Mouse (Mus musculus) testis, adult 2 months (tissue): ENCODE measurements around the gene Pla2g2f. TPM values are rescaled to one million over a fixed set of nuclear protein-coding genes. Genes with fewer than 3 reads are reported as not detected.
A peak's percentile ranks its signal among the peaks of the same experiment; 100 is the strongest.

Experiments used
- H3K27ac ChIP-seq: fragments of 200-500 bp; 2 replicates; pipeline ENCODE4 v1.5.1; 2012; ENCODE audit warnings: low read depth, low read length; ENCODE audit not compliant: control insufficient read depth, insufficient read depth
- H3K27me3 ChIP-seq: fragments of 200-500 bp; 2 replicates; pipeline ENCODE4 v1.6.1; 2012; ENCODE audit warnings: mild to moderate bottlenecking, low read length, moderate library complexity; ENCODE audit not compliant: control insufficient read depth, insufficient read depth
- H3K36me3 ChIP-seq: fragments of 200-500 bp; 2 replicates; pipeline ENCODE4 v1.6.1; 2012; ENCODE audit warnings: mild to moderate bottlenecking, low read length; ENCODE audit not compliant: control insufficient read depth, insufficient read depth
- H3K4me1 ChIP-seq: fragments of 200-500 bp; 2 replicates; pipeline ENCODE4 v1.6.1; 2012; ENCODE audit warnings: low read length; ENCODE audit not compliant: control insufficient read depth, insufficient read depth
- H3K4me3 ChIP-seq: fragments of 200-500 bp; 2 replicates; pipeline ENCODE4 v1.5.1; 2012; ENCODE audit warnings: low read depth, mild to moderate bottlenecking, low read length, moderate library complexity, mixed read lengths; ENCODE audit not compliant: control insufficient read depth
- CTCF ChIP-seq: fragments of 200-500 bp; IDR thresholded peaks from 2 replicates; pipeline ENCODE4 v1.5.1; 2012; ENCODE audit warnings: low read depth, mild to moderate bottlenecking, inconsistent platforms, low read length, moderate library complexity; ENCODE audit not compliant: control insufficient read depth, insufficient read depth, insufficient replicate concordance
- POLR2A ChIP-seq: fragments of 200-500 bp; IDR thresholded peaks from 2 replicates; pipeline ENCODE4 v1.6.1; 2012; ENCODE audit warnings: low read depth, mild to moderate bottlenecking, inconsistent platforms, low read length, moderate library complexity; ENCODE audit not compliant: control insufficient read depth
- polyA plus RNA-seq: library from polyadenylated mRNA; depleted of rRNA; stranded (reverse); fragments of >200 nt; gene quantifications from 2 replicates; pipeline ENCODE4 v1.2.3, GENCODE M21; 2012

The Pla2g2f gene
- polyA plus RNA-seq, 1 experiment, result not detected

- no peak overlapping the region for H3K27ac ChIP-seq
- TF ChIP-seq POLR2A (no peak), CTCF (no peak)
- no peaks in the 10 kb centered on the region for H3K27me3 ChIP-seq
- H3K4me1 ChIP-seq, result no peaks in the 10 kb centered on the region
- H3K36me3 ChIP-seq, result no peaks in the 10 kb centered on the region
- H3K4me3 ChIP-seq, result no peak overlapping the region
Measured at GRCm38 (mm10) chr4:138762266-138762665, 4.8 kb upstream of the Pla2g2f start.

GRCm38 (mm10) chr4:138755983-138756382, 1.4 kb downstream of the Pla2g2f start:
- Histone ChIP-seq H3K4me1 (no peaks in the 10 kb centered on the region), H3K27ac (no peak overlapping the region), H3K27me3 (no peaks in the 10 kb centered on the region), H3K4me3 (peak overlapping the region; percentile 58), H3K36me3 (no peaks in the 10 kb centered on the region)
- TF ChIP-seq POLR2A (no peak), CTCF (no peak)

GRCm38 (mm10) chr4:138755439-138755838, 2.0 kb downstream of the Pla2g2f start:
- H3K4me1 ChIP-seq, result no peaks in the 10 kb centered on the region
- H3K27me3 ChIP-seq, result no peaks in the 10 kb centered on the region
- no peak overlapping the region for H3K4me3 ChIP-seq
- no peak for TF ChIP-seq POLR2A
- no peak for TF ChIP-seq CTCF
- no peak overlapping the region for H3K27ac ChIP-seq
- H3K36me3 ChIP-seq, result no peaks in the 10 kb centered on the region

GRCm38 (mm10) chr4:138754432-138754831, 3.0 kb downstream of the Pla2g2f start:
- Histone ChIP-seq H3K27me3 (no peaks in the 10 kb centered on the region), H3K27ac (no peak overlapping the region), H3K4me3 (no peak overlapping the region), H3K36me3 (no peaks in the 10 kb centered on the region), H3K4me1 (no peaks in the 10 kb centered on the region)
- TF ChIP-seq CTCF, result no peak
- no peak for TF ChIP-seq POLR2A

- no peaks in the 10 kb centered on the region for H3K4me1 ChIP-seq
- no peak overlapping the region for H3K4me3 ChIP-seq
- H3K36me3 ChIP-seq, result no peaks in the 10 kb centered on the region
- no peak overlapping the region for H3K27ac ChIP-seq
- no peaks in the 10 kb centered on the region for H3K27me3 ChIP-seq
- no peak for TF ChIP-seq POLR2A
- TF ChIP-seq CTCF, result no peak
Measured at GRCm38 (mm10) chr4:138753608-138754007, 3.8 kb downstream of the Pla2g2f start.

GRCm38 (mm10) chr4:138752603-138753002, 4.8 kb downstream of the Pla2g2f start:
- H3K4me3 ChIP-seq, result no peak overlapping the region
- TF ChIP-seq CTCF (peak; percentile 42; the same call in 1 of the 2 replicates), POLR2A (no peak)
- H3K36me3 ChIP-seq, result no peaks in the 10 kb centered on the region
- H3K27me3 ChIP-seq, result no peaks in the 10 kb centered on the region
- no peaks in the 10 kb centered on the region for H3K4me1 ChIP-seq
- no peak overlapping the region for H3K27ac ChIP-seq

- H3K4me1 ChIP-seq, result no peaks in the 10 kb centered on the region; the same call in 1 of the 2 replicates
- H3K36me3 ChIP-seq, result no peaks in the 10 kb centered on the region
- no peak overlapping the region for H3K27ac ChIP-seq
- no peaks in the 10 kb centered on the region for H3K27me3 ChIP-seq
- no peak overlapping the region for H3K4me3 ChIP-seq
- TF ChIP-seq POLR2A (no peak), CTCF (peak; percentile 26; the same call in 1 of the 2 replicates)
Measured at GRCm38 (mm10) chr4:138748369-138749072, 8.9 kb downstream of the Pla2g2f start.

- TF ChIP-seq POLR2A, result no peak
- no peak for TF ChIP-seq CTCF
Measured at GRCm38 (mm10) chr4:138747851-138748250, 9.6 kb downstream of the Pla2g2f start.

More at GRCm38 (mm10) chr4:138747851-138748250, 9.6 kb downstream of the Pla2g2f start:
- no peak overlapping the region for H3K4me3 ChIP-seq
- H3K4me1 ChIP-seq, result no peaks in the 10 kb centered on the region; the same call in 1 of the 2 replicates
- no peaks in the 10 kb centered on the region for H3K36me3 ChIP-seq
- H3K27me3 ChIP-seq, result no peaks in the 10 kb centered on the region
- no peak overlapping the region for H3K27ac ChIP-seq
